Mouse (Mus musculus) liver, embryonic 14.5 days (tissue): Measurements from ENCODE around the gene She. TPM values are rescaled to one million over a fixed set of nuclear protein-coding genes. Genes with fewer than 3 reads are reported as not detected.
"Not testable (repeated sequence)": the region's sequence is repeated elsewhere in the genome, so short reads cannot be mapped to it uniquely, and the experiment has no call there.

Experiments used
- ATAC-seq: fragments of 200-750 bp; cut with Nextera tagmentation; 2 replicates; pipeline ENCODE4 v1.8.0; 2017; ENCODE audit warnings: moderate number of reproducible peaks, mild to moderate bottlenecking, moderate library complexity; ENCODE audit not compliant: insufficient read depth
- DNase-seq, 3 experiments: peaks; one replicate each; pipeline ENCODE4 v3.0.0-alpha.2; 2012 to 2013; ENCODE audit warnings: low read depth in 3 of 3, low spot score in 3 of 3
- H3K27ac ChIP-seq: fragments of 300-500 bp; sonication (generic); 2 replicates; pipeline ENCODE4 v1.5.1; 2014; ENCODE audit warnings: moderate library complexity, mild to moderate bottlenecking, control low read depth, inconsistent platforms
- H3K27me3 ChIP-seq: fragments of 300-500 bp; sonication (generic); 2 replicates; pipeline ENCODE4 v1.6.1; 2014; ENCODE audit warnings: mild to moderate bottlenecking, low read length, moderate library complexity; ENCODE audit not compliant: control insufficient read depth, insufficient read depth
- H3K36me3 ChIP-seq: fragments of 300-500 bp; sonication (generic); replicated peaks from 2 replicates; pipeline ENCODE4 v1.6.1; 2014; ENCODE audit warnings: low read depth; ENCODE audit not compliant: control insufficient read depth, insufficient read depth
- H3K4me1 ChIP-seq, 2 experiments: fragments of 200-500 bp in 1 of 2; fragments of 300-500 bp in 1 of 2; sonication (generic) in 1 of 2; replicated peaks; 2 replicates each; pipeline ENCODE4 v1.6.1; 2012 to 2014; ENCODE audit warnings: antibody characterized with exemption in 1 of 2, inconsistent platforms in 1 of 2, low read length in 1 of 2; ENCODE audit not compliant: control insufficient read depth in 2 of 2, insufficient read depth in 2 of 2
- H3K4me2 ChIP-seq: fragments of 300-500 bp; sonication (generic); 2 replicates; pipeline ENCODE4 v1.6.1; 2014; ENCODE audit warnings: low read depth, mild to moderate bottlenecking, control low read depth, moderate library complexity
- H3K4me3 ChIP-seq, 2 experiments: fragments of 200-500 bp in 1 of 2; fragments of 300-500 bp in 1 of 2; sonication (generic) in 1 of 2; 2 replicates each; pipeline ENCODE4 v1.5.1; 2012 to 2014; ENCODE audit warnings: low read depth in 2 of 2, low read length in 2 of 2, mild to moderate bottlenecking in 2 of 2, control low read depth in 1 of 2, inconsistent platforms in 1 of 2, moderate library complexity in 1 of 2; ENCODE audit not compliant: insufficient read depth in 1 of 2
- H3K9ac ChIP-seq: fragments of 300-500 bp; sonication (generic); replicated peaks from 2 replicates; pipeline ENCODE4 v1.6.1; 2014; ENCODE audit warnings: mild to moderate bottlenecking, control low read depth, moderate library complexity
- H3K9me3 ChIP-seq: fragments of 300-500 bp; sonication (generic); 2 replicates; pipeline ENCODE4 v1.6.1; 2016; ENCODE audit warnings: low read length, mixed read lengths; ENCODE audit not compliant: control insufficient read depth
- CTCF ChIP-seq: IDR thresholded peaks from 2 replicates; pipeline ENCODE4 v1.5.1; 2016; ENCODE audit warnings: antibody characterized with exemption, low read depth, control low read depth
- EP300 ChIP-seq: IDR thresholded peaks from 2 replicates; pipeline ENCODE4 v1.6.1; 2016; ENCODE audit warnings: antibody characterized with exemption, low read depth
- WGBS: fragments of 180-500 bp; shearing (Covaris S2); extraction: QIAGEN DNeasy Blood & Tissue Kit; methylation state at CpG from one replicate; pipeline ENCODE4 v1.1.7; 2014; ENCODE audit not compliant: insufficient replicate concordance; 5-methylcytosine and 5-hydroxymethylcytosine counted together
- polyA plus RNA-seq, 2 experiments: library from polyadenylated mRNA; depleted of rRNA in 1 of 2; stranded (reverse) in 1 of 2; unstranded in 1 of 2; fragments of >200 nt; fragmentation: Nextera tagmentation in 1 of 2; extraction: Ambion mirVana in 1 of 2; gene quantifications; 2 replicates each; pipeline versions ENCODE4 v1.2.1 to v1.2.3; 2012 to 2014

The She gene
- polyA plus RNA-seq, 2 experiments = 0.55 to 0.81 TPM

- no peak for ATAC-seq
- peaks cover 0 to 3% of the 10 kb centered on the region in 2 experiments; a peak in 1 of 4 replicates for H3K4me1 ChIP-seq
- H3K9me3 ChIP-seq = peaks cover 2% of the 10 kb centered on the region; the same call in 1 of the 2 replicates
- H3K36me3 ChIP-seq = no peaks in the 10 kb centered on the region
- H3K4me2 ChIP-seq = no peak overlapping the region
- no peak for DNase-seq
- H3K4me3 ChIP-seq = no peak overlapping the region
- TF ChIP-seq EP300 (no peak), CTCF (no peak)
- H3K27ac ChIP-seq = no peak overlapping the region
- no peaks in the 10 kb centered on the region for H3K27me3 ChIP-seq
- WGBS = 42% methylated on average over 3 of the region's 3 CpGs
- no peak overlapping the region for H3K9ac ChIP-seq
Observed at GRCm38 (mm10) chr3:89859936-89860335, 28.8 kb downstream of the She start.

DNA sequence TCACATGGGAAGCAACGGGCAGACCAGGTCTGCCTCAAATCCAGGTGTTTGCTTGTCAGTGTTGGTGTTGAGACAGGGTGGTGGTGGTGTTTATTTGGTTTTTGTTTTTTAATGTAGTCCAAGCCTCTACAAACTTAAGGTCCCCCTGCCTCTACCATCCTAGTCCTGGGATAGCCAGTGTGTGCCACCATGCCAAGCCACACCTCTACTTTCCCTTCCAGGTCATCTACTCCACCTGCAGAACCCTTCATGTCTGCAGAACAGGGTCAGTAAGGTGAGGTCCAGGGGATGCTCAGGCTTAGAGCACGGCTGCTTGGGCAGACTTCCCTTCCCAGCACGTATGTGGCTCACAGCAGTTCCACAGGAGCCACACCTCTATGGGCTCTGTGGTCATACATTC, 29.2 kb downstream of the She start:
- WGBS = 59% methylated on average over 3 of the region's 3 CpGs
- ATAC-seq = no peak

GRCm38 (mm10) chr3:89861070-89861469, 29.9 kb downstream of the She start:
- DNase-seq = no peak
- no peak for ATAC-seq
- Histone ChIP-seq H3K9ac (no peak overlapping the region), H3K27ac (no peak overlapping the region), H3K27me3 (no peaks in the 10 kb centered on the region), H3K4me2 (no peak overlapping the region), H3K9me3 (peaks cover 2% of the 10 kb centered on the region; the same call in 1 of the 2 replicates), H3K4me1 (peaks cover 0 to 3% of the 10 kb centered on the region in 2 experiments; a peak in 1 of 4 replicates), H3K36me3 (no peaks in the 10 kb centered on the region), H3K4me3 (no peak overlapping the region)
- TF ChIP-seq CTCF (no peak), EP300 (no peak)
- WGBS = 30% methylated on average over 4 of the region's 4 CpGs

More for the DNA sequence above, 29.2 kb downstream of the She start:
- Histone ChIP-seq H3K27ac (no peak overlapping the region), H3K27me3 (no peaks in the 10 kb centered on the region), H3K4me3 (no peak overlapping the region), H3K9me3 (peaks cover 2% of the 10 kb centered on the region; the same call in 1 of the 2 replicates), H3K9ac (no peak overlapping the region), H3K36me3 (no peaks in the 10 kb centered on the region), H3K4me2 (no peak overlapping the region), H3K4me1 (peaks cover 0 to 3% of the 10 kb centered on the region in 2 experiments; a peak in 1 of 4 replicates)
- DNase-seq = no peak
- no peak for TF ChIP-seq EP300
- TF ChIP-seq CTCF = no peak

GRCm38 (mm10) chr3:89862182-89862761, 31.1 kb downstream of the She start:
- TF ChIP-seq EP300 = no peak
- TF ChIP-seq CTCF = no peak
- H3K9me3 ChIP-seq = peaks cover 2% of the 10 kb centered on the region; the same call in 1 of the 2 replicates

DNA sequence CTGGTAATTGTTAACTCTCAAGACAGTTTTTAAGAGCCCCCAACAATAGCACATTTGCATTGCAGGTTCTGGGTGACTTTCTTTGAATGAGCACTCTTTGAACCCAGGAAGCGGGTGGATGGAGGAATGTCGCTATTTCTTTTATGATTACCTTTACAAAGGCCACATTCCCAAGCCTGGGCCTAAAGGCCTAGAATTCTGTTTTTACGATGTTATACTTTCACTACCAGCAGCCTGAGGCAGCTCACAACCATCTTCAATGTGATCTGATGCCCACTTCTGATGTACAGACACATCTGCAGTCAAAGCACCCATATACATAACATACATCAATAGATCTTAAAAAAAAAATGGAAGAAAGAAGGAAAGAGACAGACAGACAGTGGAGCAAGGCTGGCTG, 32.1 kb downstream of the She start:
- not testable (repeated sequence) for DNase-seq, H3K4me3 ChIP-seq, H3K27me3 ChIP-seq, H3K36me3 ChIP-seq, H3K4me2 ChIP-seq, ATAC-seq, H3K9me3 ChIP-seq, H3K4me1 ChIP-seq, H3K9ac ChIP-seq, H3K27ac ChIP-seq
- WGBS = 80% methylated on average over 3 of the region's 3 CpGs

More at GRCm38 (mm10) chr3:89862182-89862761, 31.1 kb downstream of the She start:
- DNase-seq (no peak), ATAC-seq (no peak)
- Histone ChIP-seq H3K36me3 (no peaks in the 10 kb centered on the region), H3K4me1 (peaks cover 0 to 3% of the 10 kb centered on the region in 2 experiments; a peak in 1 of 4 replicates), H3K4me2 (no peak overlapping the region), H3K9ac (no peak overlapping the region), H3K4me3 (no peak overlapping the region), H3K27ac (no peak overlapping the region), H3K27me3 (no peaks in the 10 kb centered on the region)
- WGBS = 64% methylated on average over 8 of the region's 8 CpGs
